Mouse (Mus musculus) intestine, embryonic 16.5 days (tissue): ENCODE measurements at regions not wholly inside any gene's neighbourhood (a gene's known extent, or its start where the extent isn't known, plus 50 kb on each side); places are given as distances from the start of the nearest gene placed in this dataset.
"Not testable (repeated sequence)": the region's sequence is repeated elsewhere in the genome, so short reads cannot be mapped to it uniquely, and the experiment has no call there.

Source experiments
- ATAC-seq: fragments of 200-750 bp; cut with Nextera tagmentation; 2 replicates; pipeline ENCODE4 v1.8.0; 2017; ENCODE audit warnings: moderate TSS enrichment, moderate library complexity
- H3K27ac ChIP-seq: fragments of 300-500 bp; sonication (generic); 2 replicates; pipeline ENCODE4 v1.5.1; 2014; ENCODE audit warnings: mild to moderate bottlenecking, low read length
- H3K27me3 ChIP-seq: fragments of 300-500 bp; sonication (generic); replicated peaks from 2 replicates; pipeline ENCODE4 v1.6.1; 2014; ENCODE audit warnings: low read length, control low read depth, mixed read lengths; ENCODE audit not compliant: control insufficient read depth, insufficient read depth
- H3K36me3 ChIP-seq: fragments of 300-500 bp; sonication (generic); 2 replicates; pipeline ENCODE4 v1.6.1; 2014; ENCODE audit warnings: low read length, control low read depth; ENCODE audit not compliant: control insufficient read depth, insufficient read depth
- H3K4me1 ChIP-seq: fragments of 300-500 bp; sonication (generic); 2 replicates; pipeline ENCODE4 v1.6.1; 2014; ENCODE audit warnings: low read length, control low read depth, mixed read lengths; ENCODE audit not compliant: control insufficient read depth, insufficient read depth
- H3K4me2 ChIP-seq: fragments of 300-500 bp; sonication (generic); 2 replicates; pipeline ENCODE4 v1.6.1; 2014; ENCODE audit warnings: low read depth, low read length, control low read depth
- H3K4me3 ChIP-seq: fragments of 300-500 bp; sonication (generic); 2 replicates; pipeline ENCODE4 v1.5.1; 2014; ENCODE audit warnings: mild to moderate bottlenecking, low read length
- H3K9ac ChIP-seq: fragments of 300-500 bp; sonication (generic); 2 replicates; pipeline ENCODE4 v1.6.1; 2014; ENCODE audit warnings: low read depth, low read length
- H3K9me3 ChIP-seq: fragments of 300-500 bp; sonication (generic); 2 replicates; pipeline ENCODE4 v1.6.1; 2016; ENCODE audit warnings: low read length, control low read depth; ENCODE audit not compliant: control insufficient read depth
- WGBS: fragments of 180-500 bp; shearing (Covaris S2); extraction: QIAGEN DNeasy Blood & Tissue Kit; methylation state at CpG from one replicate; pipeline ENCODE4 v1.1.7; 2014; 5-methylcytosine and 5-hydroxymethylcytosine counted together

DNA sequence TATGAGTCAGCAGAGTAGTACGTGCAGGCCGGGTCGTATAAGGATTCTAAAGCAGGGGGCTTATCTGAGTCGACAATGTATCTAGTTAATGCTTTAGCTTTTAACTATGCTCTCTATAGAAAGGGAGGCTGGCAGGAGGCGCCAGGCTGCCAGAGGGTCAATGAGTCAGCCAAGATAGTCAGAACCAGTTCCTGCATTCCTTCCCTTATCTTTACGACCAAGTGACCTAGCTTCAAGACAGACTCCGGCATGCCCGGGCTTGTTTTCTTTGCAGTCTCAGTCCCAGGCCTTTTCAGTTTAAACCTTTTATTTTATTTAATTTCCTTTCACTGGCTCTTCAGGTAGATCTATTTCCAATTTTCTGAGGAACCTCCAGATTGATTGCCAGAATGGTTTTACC is 374.0 kb upstream of the Nrxn1 start:
- peak; percentile 40; the same call in 1 of the 2 replicates for ATAC-seq
- H3K4me1 ChIP-seq, result no peaks in the 10 kb centered on the region
- no peaks in the 10 kb centered on the region for H3K9me3 ChIP-seq
- H3K9ac ChIP-seq, result no peak overlapping the region
- H3K27me3 ChIP-seq, result no peaks in the 10 kb centered on the region
- no peak overlapping the region for H3K4me2 ChIP-seq
- H3K36me3 ChIP-seq, result no peaks in the 10 kb centered on the region
- 48% methylated on average over 8 of the region's 8 CpGs for WGBS
- H3K27ac ChIP-seq, result no peak overlapping the region
- H3K4me3 ChIP-seq, result no peak overlapping the region

DNA sequence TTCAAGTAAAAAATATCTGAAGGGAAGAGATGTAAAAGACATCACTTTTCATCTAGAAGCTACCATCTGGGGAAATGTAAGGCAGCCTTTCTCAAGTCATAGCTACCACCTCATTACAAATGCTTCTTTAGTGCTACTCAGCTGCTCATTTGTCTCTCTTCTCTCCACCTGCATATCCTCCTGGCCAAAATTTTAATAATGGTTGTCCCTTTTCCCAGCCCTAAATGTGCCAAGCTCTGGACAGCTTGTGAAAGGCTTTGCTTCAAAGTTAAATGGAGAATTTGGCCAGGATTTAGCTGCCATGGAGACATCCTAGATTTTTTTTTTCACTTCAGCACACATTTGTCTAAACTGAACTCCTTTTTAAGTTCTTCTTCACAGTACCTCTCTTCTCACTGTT is 358.8 kb upstream of the Nrxn1 start:
- ATAC-seq, result no peak
- no peaks in the 10 kb centered on the region for H3K9me3 ChIP-seq

DNA sequence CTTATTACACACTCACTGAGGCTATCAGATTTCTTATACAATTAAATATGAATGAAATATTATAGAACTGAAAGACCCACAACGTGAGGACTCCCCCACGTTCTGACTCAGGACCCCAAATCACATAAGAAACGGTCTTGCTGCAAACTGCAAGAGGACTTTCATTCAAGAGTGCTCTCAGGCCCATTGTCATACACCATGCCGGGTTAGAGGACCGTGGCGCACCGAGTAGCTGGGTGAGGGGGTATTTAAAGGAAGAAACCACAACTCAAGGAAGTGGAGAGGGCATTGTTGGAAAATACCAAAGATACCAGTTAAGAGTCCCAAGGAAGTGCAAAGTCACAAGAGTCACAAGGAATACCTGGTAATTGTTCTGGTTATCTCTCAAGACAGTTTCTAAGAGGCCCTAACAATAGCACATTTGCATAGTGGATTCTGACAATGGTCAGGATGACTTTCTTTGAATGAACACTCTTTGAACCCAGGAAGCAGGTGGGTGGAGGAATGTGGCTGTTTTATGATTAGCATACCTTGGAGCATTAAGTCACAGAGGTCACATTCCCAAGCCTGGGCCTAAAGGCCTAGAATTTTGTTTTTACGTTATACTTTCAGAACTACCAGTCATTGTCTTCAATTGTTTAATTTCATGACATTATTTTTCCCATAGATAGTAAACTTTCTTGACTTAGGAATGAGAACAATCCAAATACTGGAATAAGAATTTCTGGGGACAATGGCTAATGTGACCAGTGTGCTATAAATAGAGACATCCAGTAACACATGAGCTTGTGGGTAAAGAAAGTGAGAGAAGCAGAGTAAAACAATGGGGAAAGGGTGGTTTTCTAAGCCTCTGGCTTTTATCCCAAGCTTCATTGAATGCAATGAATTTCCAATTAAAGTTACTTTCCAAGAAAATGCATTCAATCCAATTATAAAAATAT is 339.2 kb upstream of the Nrxn1 start:
- not testable (repeated sequence) for H3K4me2 ChIP-seq, H3K4me3 ChIP-seq, ATAC-seq, H3K27ac ChIP-seq, H3K36me3 ChIP-seq, H3K9ac ChIP-seq, H3K4me1 ChIP-seq, H3K27me3 ChIP-seq, H3K9me3 ChIP-seq
- 88% methylated on average over 8 of the region's 8 CpGs for WGBS

More for the DNA sequence above, 358.8 kb upstream of the Nrxn1 start:
- Histone ChIP-seq H3K9ac (no peak overlapping the region), H3K36me3 (no peaks in the 10 kb centered on the region), H3K4me3 (no peak overlapping the region), H3K4me2 (no peak overlapping the region), H3K4me1 (no peaks in the 10 kb centered on the region), H3K27me3 (no peaks in the 10 kb centered on the region), H3K27ac (no peak overlapping the region)

DNA sequence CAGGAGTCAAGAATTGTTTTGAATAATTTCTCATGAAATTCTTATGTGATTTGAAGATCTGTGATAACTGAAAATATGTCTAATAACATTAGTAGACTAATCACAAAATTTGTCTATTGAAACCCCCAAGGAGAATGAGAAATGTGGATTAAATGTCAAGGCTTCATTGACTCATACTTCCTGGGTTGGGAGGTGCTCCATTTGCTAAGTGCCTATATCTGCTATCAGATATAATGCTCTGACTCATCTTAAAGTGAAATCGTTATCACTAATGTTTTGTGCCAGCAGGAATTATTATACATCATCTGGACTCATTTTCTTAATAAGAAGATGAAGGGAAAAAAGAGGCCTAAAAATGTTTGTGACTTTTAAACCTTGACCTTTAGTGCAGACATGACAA is 337.5 kb upstream of the Nrxn1 start:
- H3K4me2 ChIP-seq, result no peak overlapping the region
- no peak overlapping the region for H3K4me3 ChIP-seq
- H3K27ac ChIP-seq, result no peak overlapping the region
- no peak for ATAC-seq
- H3K9ac ChIP-seq, result no peak overlapping the region
- no peaks in the 10 kb centered on the region for H3K4me1 ChIP-seq
- WGBS, result 78% methylated on average over 1 of the region's 1 CpGs
- H3K27me3 ChIP-seq, result no peaks in the 10 kb centered on the region
- no peaks in the 10 kb centered on the region for H3K36me3 ChIP-seq
- H3K9me3 ChIP-seq, result no peaks in the 10 kb centered on the region

- Histone ChIP-seq H3K4me2 (no peak overlapping the region), H3K9ac (no peak overlapping the region), H3K9me3 (no peaks in the 10 kb centered on the region), H3K4me3 (no peak overlapping the region), H3K36me3 (no peaks in the 10 kb centered on the region), H3K27me3 (no peaks in the 10 kb centered on the region), H3K4me1 (no peaks in the 10 kb centered on the region), H3K27ac (no peak overlapping the region)
- 92% methylated on average over 1 of the region's 1 CpGs for WGBS
- no peak for ATAC-seq
These were observed 332.2 kb upstream of the Nrxn1 start for GRCm38 (mm10) chr17:91425120-91425519.

- H3K4me2 ChIP-seq, result no peak overlapping the region
- 67% methylated on average over 1 of the region's 1 CpGs for WGBS
- no peak overlapping the region for H3K4me3 ChIP-seq
- no peaks in the 10 kb centered on the region for H3K27me3 ChIP-seq
- no peaks in the 10 kb centered on the region for H3K36me3 ChIP-seq
- H3K9me3 ChIP-seq, result no peaks in the 10 kb centered on the region
- no peak for ATAC-seq
- no peak overlapping the region for H3K9ac ChIP-seq
- H3K4me1 ChIP-seq, result no peaks in the 10 kb centered on the region
- no peak overlapping the region for H3K27ac ChIP-seq
These were observed 325.7 kb upstream of the Nrxn1 start for GRCm38 (mm10) chr17:91418582-91418981.

DNA sequence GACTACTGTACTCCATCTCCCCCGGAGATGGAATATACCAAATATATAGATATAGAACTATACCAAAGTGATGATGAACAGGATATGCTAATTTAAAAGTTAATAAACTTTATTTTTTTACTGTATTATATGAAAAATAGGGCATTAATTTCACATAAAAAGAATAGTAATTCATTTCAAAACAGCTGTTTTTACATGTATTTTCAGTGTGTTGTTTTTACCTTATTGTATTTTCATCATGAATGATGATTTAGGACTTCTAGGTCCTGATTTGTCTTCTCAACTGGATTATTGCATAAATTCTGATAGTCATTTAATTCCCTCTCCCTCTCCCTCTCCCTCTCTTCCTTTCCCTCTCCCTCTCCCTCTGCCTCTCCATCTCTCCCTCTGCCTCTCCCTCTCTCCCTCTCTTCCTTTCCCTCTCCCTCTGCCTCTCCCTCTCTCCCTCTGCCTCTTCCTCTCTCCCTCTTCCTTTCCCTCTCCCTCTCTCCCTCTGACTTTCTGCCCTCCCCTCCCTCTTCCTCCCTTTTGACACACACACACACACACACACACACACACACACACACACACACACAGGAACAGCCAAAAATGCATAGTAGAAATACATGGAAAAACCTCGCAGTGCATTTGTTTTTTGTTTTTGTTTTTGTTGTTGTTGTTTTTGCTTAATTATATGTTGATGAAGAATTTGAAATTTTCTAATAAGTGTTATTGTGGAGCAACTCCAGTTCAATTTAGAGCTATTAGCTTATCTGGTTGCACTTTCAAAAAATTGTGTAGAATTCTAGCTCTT is 298.3 kb upstream of the Nrxn1 start:
- Histone ChIP-seq H3K4me1 (no peaks in the 10 kb centered on the region), H3K36me3 (no peaks in the 10 kb centered on the region), H3K4me2 (no peak overlapping the region), H3K27ac (no peak overlapping the region), H3K27me3 (no peaks in the 10 kb centered on the region), H3K9me3 (no peaks in the 10 kb centered on the region), H3K9ac (no peak overlapping the region), H3K4me3 (no peak overlapping the region)
- no peak for ATAC-seq
- 91% methylated on average over 2 of the region's 2 CpGs for WGBS

- not testable (repeated sequence) for ATAC-seq
These were observed 297.2 kb upstream of the Nrxn1 start for GRCm38 (mm10) chr17:91389937-91390623.

GRCm38 (mm10) chr17:91388521-91388920 is 295.6 kb upstream of the Nrxn1 start:
- Histone ChIP-seq H3K9me3 (no peaks in the 10 kb centered on the region), H3K36me3 (no peaks in the 10 kb centered on the region), H3K4me3 (no peak overlapping the region), H3K4me1 (no peaks in the 10 kb centered on the region), H3K4me2 (no peak overlapping the region), H3K27me3 (no peaks in the 10 kb centered on the region), H3K9ac (no peak overlapping the region), H3K27ac (no peak overlapping the region)
- WGBS, result 93% methylated on average over 3 of the region's 3 CpGs
- ATAC-seq, result no peak

More at GRCm38 (mm10) chr17:91389937-91390623, 297.2 kb upstream of the Nrxn1 start:
- H3K27ac ChIP-seq, H3K9ac ChIP-seq, H3K4me3 ChIP-seq, H3K4me1 ChIP-seq, H3K9me3 ChIP-seq, H3K36me3 ChIP-seq, H3K4me2 ChIP-seq, H3K27me3 ChIP-seq: not testable (repeated sequence)
- 58% methylated on average over 9 of the region's 9 CpGs for WGBS
